Mouse (Mus musculus): Measurements from ENCODE around the gene Iglon5. TPM values are rescaled to one million over a fixed set of nuclear protein-coding genes. Genes with fewer than 3 reads are reported as not detected.

Iglon5 gene
- polyA plus RNA-seq, 2 experiments: 0.07 TPM; not detected in 1

GRCm38 (mm10) chr7:43432891-43433290 lies 57.0 kb downstream of the Iglon5 start:
- ATAC-seq (ENCODE audit: insufficient read depth): no peak

GRCm38 (mm10) chr7:43429500-43429899 lies 60.4 kb downstream of the Iglon5 start:
- Histone ChIP-seq H3K27ac (no peak overlapping the region), H3K4me3 (ENCODE audit: insufficient read depth in 1 of 2, low read depth in 2 of 2, low read length in 2 of 2) (no peak overlapping the region), H3K4me1 (replicated peaks; ENCODE audit: control insufficient read depth in 2 of 2, insufficient read depth in 2 of 2, low read length in 1 of 2) (no peaks in the 10 kb centered on the region), H3K9me3 (ENCODE audit: control insufficient read depth, low read length) (no peaks in the 10 kb centered on the region), H3K36me3 (replicated peaks; ENCODE audit: control insufficient read depth, insufficient read depth, low read depth) (no peaks in the 10 kb centered on the region), H3K9ac (replicated peaks) (no peak overlapping the region), H3K27me3 (ENCODE audit: control insufficient read depth, insufficient read depth, low read length) (no peaks in the 10 kb centered on the region), H3K4me2 (ENCODE audit: low read depth) (no peak overlapping the region)
- WGBS (ENCODE audit: insufficient replicate concordance): 19% methylated on average over 4 of the region's 4 CpGs
- ATAC-seq (ENCODE audit: insufficient read depth) (no peak), DNase-seq (ENCODE audit: low read depth in 3 of 3, low spot score in 3 of 3) (no peak)
- TF ChIP-seq EP300 (IDR thresholded peaks at IDR 0.05; ENCODE audit: low read depth): no peak
- no peak for TF ChIP-seq CTCF (IDR thresholded peaks at IDR 0.05; ENCODE audit: low read depth)

More at GRCm38 (mm10) chr7:43432891-43433290, 57.0 kb downstream of the Iglon5 start:
- Histone ChIP-seq H3K4me2 (ENCODE audit: low read depth) (no peak overlapping the region), H3K9me3 (ENCODE audit: control insufficient read depth, low read length) (no peaks in the 10 kb centered on the region), H3K4me1 (replicated peaks; ENCODE audit: control insufficient read depth in 2 of 2, insufficient read depth in 2 of 2, low read length in 1 of 2) (no peaks in the 10 kb centered on the region), H3K27me3 (ENCODE audit: control insufficient read depth, insufficient read depth, low read length) (no peaks in the 10 kb centered on the region), H3K27ac (no peak overlapping the region), H3K4me3 (ENCODE audit: insufficient read depth in 1 of 2, low read depth in 2 of 2, low read length in 2 of 2) (no peak overlapping the region), H3K9ac (replicated peaks) (no peak overlapping the region), H3K36me3 (replicated peaks; ENCODE audit: control insufficient read depth, insufficient read depth, low read depth) (no peaks in the 10 kb centered on the region)
- no peak for DNase-seq (ENCODE audit: low read depth in 3 of 3, low spot score in 3 of 3)
- no peak for TF ChIP-seq EP300 (IDR thresholded peaks at IDR 0.05; ENCODE audit: low read depth)
- WGBS (ENCODE audit: insufficient replicate concordance): 45% methylated on average over 4 of the region's 4 CpGs

- no peak for TF ChIP-seq CTCF (IDR thresholded peaks at IDR 0.05; ENCODE audit: low read depth)
- no peaks in the 10 kb centered on the region for H3K36me3 ChIP-seq (replicated peaks; ENCODE audit: control insufficient read depth, insufficient read depth, low read depth)
- no peak within 1 kb of the TSS for H3K27ac ChIP-seq
- no peaks in the 10 kb centered on the region for H3K9me3 ChIP-seq (ENCODE audit: control insufficient read depth, low read length)
- no peaks in the 10 kb centered on the region; a peak in 1 of 4 replicates for H3K4me1 ChIP-seq (replicated peaks; ENCODE audit: control insufficient read depth in 2 of 2, insufficient read depth in 2 of 2, low read length in 1 of 2)
- no peak for ATAC-seq (ENCODE audit: insufficient read depth)
- H3K9ac ChIP-seq (replicated peaks): no peak within 1 kb of the TSS
- H3K27me3 ChIP-seq (ENCODE audit: control insufficient read depth, insufficient read depth, low read length): no peaks in the 10 kb centered on the region
- no peak within 1 kb of the TSS for H3K4me3 ChIP-seq (ENCODE audit: insufficient read depth in 1 of 2, low read depth in 2 of 2, low read length in 2 of 2)
- DNase-seq (ENCODE audit: low read depth in 3 of 3, low spot score in 3 of 3): no peak
- no peak within 1 kb of the TSS for H3K4me2 ChIP-seq (ENCODE audit: low read depth)
- WGBS (ENCODE audit: insufficient replicate concordance): 47% methylated on average over 8 of the region's 8 CpGs
Observed at GRCm38 (mm10) chr7:43427406-43427805, 62.5 kb downstream of the Iglon5 start, which contains the start of gene Lim2. Gene Lim2 (plus strand): TSS chr7:43427670.

- Histone ChIP-seq H3K27me3 (ENCODE audit: control insufficient read depth, insufficient read depth, low read length) (no peaks in the 10 kb centered on the region), H3K4me1 (replicated peaks; ENCODE audit: control insufficient read depth in 2 of 2, insufficient read depth in 2 of 2, low read length in 1 of 2) (no peaks in the 10 kb centered on the region; a peak in 1 of 4 replicates), H3K9me3 (ENCODE audit: control insufficient read depth, low read length) (no peaks in the 10 kb centered on the region), H3K4me2 (ENCODE audit: low read depth) (no peak overlapping the region), H3K9ac (replicated peaks) (no peak overlapping the region), H3K4me3 (ENCODE audit: insufficient read depth in 1 of 2, low read depth in 2 of 2, low read length in 2 of 2) (no peak overlapping the region), H3K27ac (no peak overlapping the region), H3K36me3 (replicated peaks; ENCODE audit: control insufficient read depth, insufficient read depth, low read depth) (no peaks in the 10 kb centered on the region)
- TF ChIP-seq EP300 (IDR thresholded peaks at IDR 0.05; ENCODE audit: low read depth) (no peak), CTCF (IDR thresholded peaks at IDR 0.05; ENCODE audit: low read depth) (no peak)
- no peak for DNase-seq (ENCODE audit: low read depth in 3 of 3, low spot score in 3 of 3)
- no peak for ATAC-seq (ENCODE audit: insufficient read depth)
- 42% methylated on average over 3 of the region's 3 CpGs for WGBS (ENCODE audit: insufficient replicate concordance)
Observed at GRCm38 (mm10) chr7:43423991-43424625, 65.8 kb downstream of the Iglon5 start.

- no peaks in the 10 kb centered on the region for H3K9me3 ChIP-seq (ENCODE audit: control insufficient read depth, low read length)
- H3K9ac ChIP-seq (replicated peaks): no peak overlapping the region
- ATAC-seq (ENCODE audit: insufficient read depth): peak; percentile 79
- WGBS (ENCODE audit: insufficient replicate concordance): 8% methylated on average over 11 of the region's 11 CpGs
- no peak overlapping the region for H3K27ac ChIP-seq
- DNase-seq (ENCODE audit: low read depth in 3 of 3, low spot score in 3 of 3): peak; percentile 32 to 42 (median 39)
- TF ChIP-seq EP300 (IDR thresholded peaks at IDR 0.05; ENCODE audit: low read depth) (no peak), CTCF (IDR thresholded peaks at IDR 0.05; ENCODE audit: low read depth) (peak; percentile 96)
- no peaks in the 10 kb centered on the region for H3K27me3 ChIP-seq (ENCODE audit: control insufficient read depth, insufficient read depth, low read length)
- no peak overlapping the region for H3K4me3 ChIP-seq (ENCODE audit: insufficient read depth in 1 of 2, low read depth in 2 of 2, low read length in 2 of 2)
- no peaks in the 10 kb centered on the region for H3K36me3 ChIP-seq (replicated peaks; ENCODE audit: control insufficient read depth, insufficient read depth, low read depth)
- H3K4me2 ChIP-seq (ENCODE audit: low read depth): no peak overlapping the region
- H3K4me1 ChIP-seq (replicated peaks; ENCODE audit: control insufficient read depth in 2 of 2, insufficient read depth in 2 of 2, low read length in 1 of 2): no peaks in the 10 kb centered on the region; a peak in 1 of 4 replicates
Observed at GRCm38 (mm10) chr7:43422995-43423617, 66.8 kb downstream of the Iglon5 start.

Small RNA genes within 50 kb of the gene (microRNA-seq; reads per million reads assigned to microRNA genes)
- 3.4 reads per million for gene Mir7051

Other genes with a start within 250 kb of the Iglon5 start
- gene Zfp715, start 176.8 kb downstream of the Iglon5 start, polyA plus RNA-seq (2012; rRNA removed): 2.3 and 3.9 TPM in 2 replicates
- 5.2 and 5.4 TPM in 2 replicates for gene Zfp715, start 176.8 kb downstream of the Iglon5 start, polyA plus RNA-seq (2014; fragmentation: Nextera tagmentation; extraction: Ambion mirVana)
- 2.0 and 2.7 TPM in 2 replicates for gene Siglecf, start 138.7 kb downstream of the Iglon5 start, polyA plus RNA-seq (2012; rRNA removed)
- gene Siglecf, start 138.7 kb downstream of the Iglon5 start, polyA plus RNA-seq (2014; fragmentation: Nextera tagmentation; extraction: Ambion mirVana): 1.3 and 2.4 TPM in 2 replicates
- gene Siglecg, start 81.9 kb downstream of the Iglon5 start, polyA plus RNA-seq (2012; rRNA removed): 0.64 and 0.69 TPM in 2 replicates
- 0.24 and 0.38 TPM in 2 replicates for gene Siglecg, start 81.9 kb downstream of the Iglon5 start, polyA plus RNA-seq (2014; fragmentation: Nextera tagmentation; extraction: Ambion mirVana)
- gene Lim2, start 62.4 kb downstream of the Iglon5 start, polyA plus RNA-seq (2012; rRNA removed): 0.07 TPM in 1 of 2 replicates, not detected in the other
- 0.06 and 0.08 TPM in 2 replicates for gene Lim2, start 62.4 kb downstream of the Iglon5 start, polyA plus RNA-seq (2014; fragmentation: Nextera tagmentation; extraction: Ambion mirVana)
- gene Nkg7, start 53.0 kb downstream of the Iglon5 start, polyA plus RNA-seq (2012; rRNA removed): 3.1 and 4.3 TPM in 2 replicates
- 10.2 and 13.2 TPM in 2 replicates for gene Nkg7, start 53.0 kb downstream of the Iglon5 start, polyA plus RNA-seq (2014; fragmentation: Nextera tagmentation; extraction: Ambion mirVana)
- not detected in 2 replicates for gene Cldnd2, start 49.3 kb downstream of the Iglon5 start, polyA plus RNA-seq (2012; rRNA removed)
- gene Cldnd2, start 49.3 kb downstream of the Iglon5 start, polyA plus RNA-seq (2014; fragmentation: Nextera tagmentation; extraction: Ambion mirVana): not detected in 2 replicates
- gene Etfb, start 46.0 kb downstream of the Iglon5 start, polyA plus RNA-seq (2012; rRNA removed): 79.1 and 116 TPM in 2 replicates
- 261 and 265 TPM in 2 replicates for gene Etfb, start 46.0 kb downstream of the Iglon5 start, polyA plus RNA-seq (2014; fragmentation: Nextera tagmentation; extraction: Ambion mirVana)
- gene Gm45233, start 45.9 kb downstream of the Iglon5 start, polyA plus RNA-seq (2012; rRNA removed): 0.19 and 0.26 TPM in 2 replicates
- gene Gm45233, start 45.9 kb downstream of the Iglon5 start, polyA plus RNA-seq (2014; fragmentation: Nextera tagmentation; extraction: Ambion mirVana): not detected in 2 replicates
- 0.48 and 0.77 TPM in 2 replicates for gene Vsig10l, start 26.9 kb downstream of the Iglon5 start, polyA plus RNA-seq (2012; rRNA removed)
- 0.27 and 0.52 TPM in 2 replicates for gene Vsig10l, start 26.9 kb downstream of the Iglon5 start, polyA plus RNA-seq (2014; fragmentation: Nextera tagmentation; extraction: Ambion mirVana)
- gene 4931406B18Rik, start 15.9 kb upstream of the Iglon5 start, polyA plus RNA-seq (2012; rRNA removed): not detected in 2 replicates
- not detected in 2 replicates for gene 4931406B18Rik, start 15.9 kb upstream of the Iglon5 start, polyA plus RNA-seq (2014; fragmentation: Nextera tagmentation; extraction: Ambion mirVana)
- 0.95 and 1.4 TPM in 2 replicates for gene Cd33, start 54.4 kb upstream of the Iglon5 start, polyA plus RNA-seq (2012; rRNA removed)
- gene Cd33, start 54.4 kb upstream of the Iglon5 start, polyA plus RNA-seq (2014; fragmentation: Nextera tagmentation; extraction: Ambion mirVana): 1.5 and 1.9 TPM in 2 replicates
- 0.18 and 0.33 TPM in 2 replicates for gene Zfp658, start 72.2 kb upstream of the Iglon5 start, polyA plus RNA-seq (2012; rRNA removed)
- 0.15 and 0.25 TPM in 2 replicates for gene Zfp658, start 72.2 kb upstream of the Iglon5 start, polyA plus RNA-seq (2014; fragmentation: Nextera tagmentation; extraction: Ambion mirVana)
- 0.56 and 0.87 TPM in 2 replicates for gene Zfp719, start 89.5 kb upstream of the Iglon5 start, polyA plus RNA-seq (2012; rRNA removed)
- gene Zfp719, start 89.5 kb upstream of the Iglon5 start, polyA plus RNA-seq (2014; fragmentation: Nextera tagmentation; extraction: Ambion mirVana): 1.6 and 1.7 TPM in 2 replicates
- 0.07 TPM in 1 of 2 replicates, not detected in the other for gene Zfp819, start 117.1 kb upstream of the Iglon5 start, polyA plus RNA-seq (2012; rRNA removed)
- gene Zfp819, start 117.1 kb upstream of the Iglon5 start, polyA plus RNA-seq (2014; fragmentation: Nextera tagmentation; extraction: Ambion mirVana): not detected in 2 replicates
- gene Ceacam18, start 144.6 kb upstream of the Iglon5 start, polyA plus RNA-seq (2012; rRNA removed): not detected in 2 replicates
- gene Ceacam18, start 144.6 kb upstream of the Iglon5 start, polyA plus RNA-seq (2014; fragmentation: Nextera tagmentation; extraction: Ambion mirVana): 0.08 TPM in 1 of 2 replicates, not detected in the other
- 1.5 and 1.6 TPM in 2 replicates for gene Siglece, start 170.1 kb upstream of the Iglon5 start, polyA plus RNA-seq (2012; rRNA removed)
- 1.1 and 2.0 TPM in 2 replicates for gene Siglece, start 170.1 kb upstream of the Iglon5 start, polyA plus RNA-seq (2014; fragmentation: Nextera tagmentation; extraction: Ambion mirVana)
- 3.1 and 3.2 TPM in 2 replicates for gene Ctu1, start 181.9 kb upstream of the Iglon5 start, polyA plus RNA-seq (2012; rRNA removed)
- gene Ctu1, start 181.9 kb upstream of the Iglon5 start, polyA plus RNA-seq (2014; fragmentation: Nextera tagmentation; extraction: Ambion mirVana): 2.2 TPM in 2 replicates
- gene Klk14, start 200.3 kb upstream of the Iglon5 start, polyA plus RNA-seq (2012; rRNA removed): 0.04 and 0.05 TPM in 2 replicates
- not detected in 2 replicates for gene Klk14, start 200.3 kb upstream of the Iglon5 start, polyA plus RNA-seq (2014; fragmentation: Nextera tagmentation; extraction: Ambion mirVana)
- gene Klk13, start 222.5 kb upstream of the Iglon5 start, polyA plus RNA-seq (2012; rRNA removed): 0.02 and 0.04 TPM in 2 replicates
- 0.06 TPM in 1 of 2 replicates, not detected in the other for gene Klk13, start 222.5 kb upstream of the Iglon5 start, polyA plus RNA-seq (2014; fragmentation: Nextera tagmentation; extraction: Ambion mirVana)

Measured in liver, embryonic 14.5 days (tissue).